Mouse (Mus musculus): ENCODE measurements around the gene Atg7. TPM values are rescaled to one million over a fixed set of nuclear protein-coding genes. Genes with fewer than 3 reads are reported as not detected.

Gene Atg7
- total RNA-seq, 2 experiments from 2014 or later: 15.9 to 20.0 TPM

- DNase-seq: no peak
Observed at GRCm38 (mm10) chr6:114821646-114822045, 178.7 kb downstream of the Atg7 start.

GRCm38 (mm10) chr6:114826889-114827288 is 184.0 kb downstream of the Atg7 start:
- DNase-seq: no peak

GRCm38 (mm10) chr6:114829660-114830438 is 187.0 kb downstream of the Atg7 start:
- no peak for DNase-seq

GRCm38 (mm10) chr6:114831807-114832206 is 188.9 kb downstream of the Atg7 start:
- DNase-seq: no peak

GRCm38 (mm10) chr6:114833058-114833685 is 190.3 kb downstream of the Atg7 start:
- no peak for DNase-seq

GRCm38 (mm10) chr6:114833791-114834346 is 191.0 kb downstream of the Atg7 start:
- DNase-seq: no peak

- no peak for DNase-seq
Observed at GRCm38 (mm10) chr6:114835344-114835743, 192.4 kb downstream of the Atg7 start.

GRCm38 (mm10) chr6:114835752-114836151 is 192.9 kb downstream of the Atg7 start:
- no peak for DNase-seq

GRCm38 (mm10) chr6:114836433-114836832 is 193.5 kb downstream of the Atg7 start:
- DNase-seq: no peak

GRCm38 (mm10) chr6:114838872-114839271 is 196.0 kb downstream of the Atg7 start:
- no peak for DNase-seq

- DNase-seq: no peak
Observed at GRCm38 (mm10) chr6:114840012-114840411, 197.1 kb downstream of the Atg7 start.

GRCm38 (mm10) chr6:114842131-114842530 is 199.2 kb downstream of the Atg7 start:
- no peak for DNase-seq

GRCm38 (mm10) chr6:114842863-114843262 is 200.0 kb downstream of the Atg7 start:
- no peak for DNase-seq

- DNase-seq: no peak
Observed at GRCm38 (mm10) chr6:114846153-114846772, 203.4 kb downstream of the Atg7 start.

GRCm38 (mm10) chr6:114847582-114848174 is 204.8 kb downstream of the Atg7 start:
- no peak for DNase-seq

- no peak for DNase-seq
Observed at GRCm38 (mm10) chr6:114848761-114849160, 205.9 kb downstream of the Atg7 start.

GRCm38 (mm10) chr6:114849787-114850186 is 206.9 kb downstream of the Atg7 start:
- no peak for DNase-seq

GRCm38 (mm10) chr6:114851688-114852087 is 208.8 kb downstream of the Atg7 start:
- no peak for DNase-seq

- no peak for DNase-seq
Observed at GRCm38 (mm10) chr6:114852739-114853138, 209.8 kb downstream of the Atg7 start.

GRCm38 (mm10) chr6:114854368-114854767 is 211.5 kb downstream of the Atg7 start:
- DNase-seq: no peak

- no peak for DNase-seq
Observed at GRCm38 (mm10) chr6:114855644-114856043, 212.7 kb downstream of the Atg7 start.

- no peak for DNase-seq
Observed at GRCm38 (mm10) chr6:114856501-114856900, 213.6 kb downstream of the Atg7 start.
